Mouse (Mus musculus) small intestine, adult 2 months (tissue): ENCODE measurements around the gene Fancc. TPM values are rescaled to one million over a fixed set of nuclear protein-coding genes. Genes with fewer than 3 reads are reported as not detected.

Experiments used
- H3K27ac ChIP-seq: fragments of 200-500 bp; 2 replicates; pipeline ENCODE4 v1.5.1; 2012; ENCODE audit warnings: low read depth, low read length, control low read depth, inconsistent platforms; ENCODE audit not compliant: insufficient read depth
- H3K27me3 ChIP-seq: fragments of 200-500 bp; 2 replicates; pipeline ENCODE4 v1.6.1; 2012; ENCODE audit warnings: mild to moderate bottlenecking, moderate library complexity, low read length, inconsistent platforms; ENCODE audit not compliant: control insufficient read depth, insufficient read depth
- H3K36me3 ChIP-seq: fragments of 200-500 bp; 2 replicates; pipeline ENCODE4 v1.6.1; 2012; ENCODE audit warnings: mild to moderate bottlenecking, low read length, control low read depth, inconsistent platforms; ENCODE audit not compliant: control insufficient read depth, insufficient read depth
- H3K4me1 ChIP-seq: fragments of 200-500 bp; 2 replicates; pipeline ENCODE4 v1.6.1; 2012; ENCODE audit warnings: low read length, inconsistent platforms, mixed read lengths; ENCODE audit not compliant: control insufficient read depth, insufficient read depth, insufficient read length
- H3K4me3 ChIP-seq: fragments of 200-500 bp; 2 replicates; pipeline ENCODE4 v1.5.1; 2012; ENCODE audit warnings: low read depth, mild to moderate bottlenecking, control low read depth, inconsistent platforms, low read length, moderate library complexity
- CTCF ChIP-seq: fragments of 200-500 bp; IDR thresholded peaks from 2 replicates; pipeline ENCODE4 v1.5.1; 2012; ENCODE audit warnings: low read depth, mild to moderate bottlenecking, control low read depth, inconsistent platforms, low read length, moderate library complexity, mixed read lengths; ENCODE audit not compliant: insufficient replicate concordance, insufficient read length; ENCODE audit errors: extremely low read depth
- POLR2A ChIP-seq: fragments of 200-500 bp; IDR thresholded peaks from 2 replicates; pipeline ENCODE4 v1.6.1; 2012; ENCODE audit warnings: low read depth, mild to moderate bottlenecking, control low read depth, inconsistent platforms, low read length, moderate library complexity
- WGBS: fragments of 180-500 bp; shearing (Covaris S2); methylation state at CpG from one replicate; pipeline ENCODE4 v1.1.7; 2018; 5-methylcytosine and 5-hydroxymethylcytosine counted together
- polyA plus RNA-seq: library from polyadenylated mRNA; depleted of rRNA; stranded (reverse); fragments of >200 nt; gene quantifications from 2 replicates; pipeline ENCODE4 v1.2.3, GENCODE M21; 2012

Gene Fancc
- polyA plus RNA-seq, 1 experiment, result 3.9 TPM

- H3K36me3 ChIP-seq, result peaks cover 53% of the 10 kb centered on the region
- no peak overlapping the region for H3K27ac ChIP-seq
- TF ChIP-seq CTCF, result no peak
- no peak for TF ChIP-seq POLR2A
- H3K27me3 ChIP-seq, result no peaks in the 10 kb centered on the region
- 85% methylated on average over 12 of the region's 12 CpGs for WGBS
- no peak overlapping the region for H3K4me3 ChIP-seq
- no peaks in the 10 kb centered on the region for H3K4me1 ChIP-seq
These were observed 43.5 kb upstream of the Fancc start for GRCm38 (mm10) chr13:63540584-63540983.

- no peaks in the 10 kb centered on the region for H3K27me3 ChIP-seq
- peaks cover 69% of the 10 kb centered on the region for H3K36me3 ChIP-seq
- no peaks in the 10 kb centered on the region for H3K4me1 ChIP-seq
- TF ChIP-seq CTCF, result no peak
- TF ChIP-seq POLR2A, result no peak
- H3K27ac ChIP-seq, result no peak overlapping the region
- no peak overlapping the region for H3K4me3 ChIP-seq
- WGBS, result 73% methylated on average over 4 of the region's 4 CpGs
These were observed 37.9 kb upstream of the Fancc start for GRCm38 (mm10) chr13:63534981-63535380.

- H3K36me3 ChIP-seq, result peaks cover 56% of the 10 kb centered on the region
- no peaks in the 10 kb centered on the region for H3K27me3 ChIP-seq
- H3K4me1 ChIP-seq, result peaks cover 4% of the 10 kb centered on the region; the same call in 1 of the 2 replicates
- H3K4me3 ChIP-seq, result no peak overlapping the region
- 81% methylated on average over 9 of the region's 9 CpGs for WGBS
- no peak overlapping the region for H3K27ac ChIP-seq
- TF ChIP-seq POLR2A (no peak), CTCF (no peak)
These were observed 33.8 kb upstream of the Fancc start for GRCm38 (mm10) chr13:63530857-63531256.

- Histone ChIP-seq H3K4me3 (no peak overlapping the region), H3K27me3 (no peaks in the 10 kb centered on the region), H3K27ac (no peak overlapping the region), H3K4me1 (peaks cover 4% of the 10 kb centered on the region; the same call in 1 of the 2 replicates), H3K36me3 (peaks cover 51% of the 10 kb centered on the region)
- no peak for TF ChIP-seq CTCF
- no peak for TF ChIP-seq POLR2A
- 82% methylated on average over 3 of the region's 3 CpGs for WGBS
These were observed 33.3 kb upstream of the Fancc start for GRCm38 (mm10) chr13:63530371-63530764.

GRCm38 (mm10) chr13:63529602-63530370 lies 32.7 kb upstream of the Fancc start:
- Histone ChIP-seq H3K36me3 (peaks cover 52% of the 10 kb centered on the region), H3K4me1 (peaks cover 4% of the 10 kb centered on the region; the same call in 1 of the 2 replicates), H3K4me3 (no peak overlapping the region), H3K27me3 (no peaks in the 10 kb centered on the region), H3K27ac (no peak overlapping the region)
- TF ChIP-seq CTCF, result no peak
- no peak for TF ChIP-seq POLR2A
- 69% methylated on average over 3 of the region's 3 CpGs for WGBS

- 69% methylated on average over 2 of the region's 2 CpGs for WGBS
- TF ChIP-seq POLR2A (no peak), CTCF (no peak)
- Histone ChIP-seq H3K27ac (no peak overlapping the region), H3K4me3 (no peak overlapping the region), H3K27me3 (no peaks in the 10 kb centered on the region), H3K4me1 (peaks cover 4% of the 10 kb centered on the region; the same call in 1 of the 2 replicates), H3K36me3 (peaks cover 49% of the 10 kb centered on the region)
These were observed 31.8 kb upstream of the Fancc start for GRCm38 (mm10) chr13:63528852-63529251.

- H3K4me3 ChIP-seq, result no peak overlapping the region
These were observed 31.1 kb upstream of the Fancc start for GRCm38 (mm10) chr13:63528164-63528675.

More at GRCm38 (mm10) chr13:63528164-63528675, 31.1 kb upstream of the Fancc start:
- H3K27me3 ChIP-seq, result no peaks in the 10 kb centered on the region
- H3K27ac ChIP-seq, result no peak overlapping the region
- no peak for TF ChIP-seq CTCF
- TF ChIP-seq POLR2A, result no peak
- 63% methylated on average over 5 of the region's 5 CpGs for WGBS
- peaks cover 4% of the 10 kb centered on the region; the same call in 1 of the 2 replicates for H3K4me1 ChIP-seq
- H3K36me3 ChIP-seq, result peaks cover 50% of the 10 kb centered on the region
